Mouse (Mus musculus): ENCODE data around the gene Erbb4.

DNA sequence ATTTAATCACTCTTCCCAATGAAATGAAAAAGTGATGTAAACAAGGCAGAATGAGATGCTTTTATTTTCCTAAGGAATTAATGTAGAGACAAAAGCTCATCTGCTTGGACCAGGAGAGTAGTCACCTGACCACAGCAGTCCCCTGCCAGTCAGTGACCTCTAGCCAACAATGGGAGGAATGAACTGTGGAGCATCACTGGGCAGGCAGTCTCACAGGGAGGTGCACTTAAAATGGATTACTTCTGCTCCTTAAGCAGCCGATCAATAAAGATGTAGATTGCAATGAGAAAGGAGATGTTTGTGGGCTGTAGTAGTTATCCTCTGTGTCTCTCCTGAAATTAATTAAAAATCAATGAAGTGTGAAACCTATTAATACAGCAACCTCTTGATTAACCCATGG lies 1018.2 kb downstream of the Erbb4 start:
- TF ChIP-seq CTCF (IDR thresholded peaks at IDR 0.05), result no peak
- TF ChIP-seq EP300 (IDR thresholded peaks at IDR 0.05), result no peak

Measured in lung, postnatal 0 days (tissue).